Mouse (Mus musculus) cortical plate, adult 2 months (tissue): ENCODE measurements around the gene Tnnc2.

Source experiments
- CTCF ChIP-seq: fragments of 200-500 bp; IDR thresholded peaks from 2 replicates; pipeline ENCODE4 v1.5.1; 2011; ENCODE audit warnings: mild to moderate bottlenecking, control low read depth, low read length; ENCODE audit not compliant: insufficient read depth; ENCODE audit errors: extremely low read depth
- POLR2A ChIP-seq: fragments of 200-500 bp; IDR thresholded peaks from 2 replicates; pipeline ENCODE4 v1.6.1; 2011; ENCODE audit warnings: mild to moderate bottlenecking, low read length, control low read depth; ENCODE audit not compliant: insufficient read depth; ENCODE audit errors: extremely low read depth

DNA sequence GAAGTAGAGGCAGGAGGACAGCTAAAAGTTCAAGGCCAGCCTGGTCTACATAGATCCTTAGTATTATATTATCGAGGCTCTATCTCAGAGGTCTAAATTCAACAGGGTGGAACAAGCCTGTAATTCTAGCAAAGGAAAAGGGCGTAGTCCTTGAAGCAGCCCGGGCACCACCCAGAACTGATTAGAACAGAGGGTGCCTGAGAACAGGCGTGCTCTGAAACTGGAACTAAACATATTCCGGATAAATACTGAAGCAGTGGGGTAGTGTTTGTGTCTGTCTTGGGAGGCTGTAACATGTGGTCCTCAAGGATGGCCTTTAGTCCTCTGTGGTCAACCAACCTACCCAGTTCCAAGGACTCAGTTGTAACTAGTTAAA, 5.8 kb downstream of the Tnnc2 start:
- no peak for TF ChIP-seq POLR2A
- no peak for TF ChIP-seq CTCF
